Mouse (Mus musculus) cerebellum, adult 8-10 months (tissue): ENCODE measurements around the gene Klk1b5.

Experiments used
- DNase-seq: peaks from one replicate; pipeline ENCODE4 v3.0.0; 2022

Klk1b5 gene

GRCm38 (mm10) chr7:44254930-44255329 is 39.2 kb downstream of the Klk1b5 start:
- DNase-seq: no peak

- DNase-seq: no peak
These were observed 41.5 kb downstream of the Klk1b5 start, which contains the start of gene Acp4 for GRCm38 (mm10) chr7:44257278-44257677. Gene Acp4, minus strand, starts transcription at chr7:44257378.

GRCm38 (mm10) chr7:44260410-44260809 is 44.7 kb downstream of the Klk1b5 start:
- no peak for DNase-seq

DNA sequence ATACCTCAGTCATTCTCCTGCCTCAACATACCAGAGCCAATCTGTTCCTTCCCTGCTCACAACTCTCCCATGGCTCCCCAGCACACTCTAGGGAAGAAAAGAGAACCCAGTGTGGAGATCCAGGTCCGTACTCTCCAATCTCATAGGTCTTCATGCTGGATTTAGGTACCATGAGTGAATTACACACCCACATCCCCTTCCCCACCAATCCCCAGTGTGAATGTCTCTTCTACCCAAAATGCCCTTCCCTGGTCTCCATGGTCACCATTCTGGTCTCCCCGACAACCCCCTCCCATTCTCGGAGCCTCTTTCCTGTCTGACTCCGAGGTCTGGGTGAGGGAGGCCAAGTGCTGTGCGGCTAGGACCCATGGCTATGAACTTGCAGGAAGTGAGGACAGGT is 45.4 kb downstream of the Klk1b5 start, which contains the start of gene Gm15517:
TSS of gene Gm15517 (plus strand) at position 301 of the 400 bp plus-strand sequence.
- DNase-seq: no peak

DNA sequence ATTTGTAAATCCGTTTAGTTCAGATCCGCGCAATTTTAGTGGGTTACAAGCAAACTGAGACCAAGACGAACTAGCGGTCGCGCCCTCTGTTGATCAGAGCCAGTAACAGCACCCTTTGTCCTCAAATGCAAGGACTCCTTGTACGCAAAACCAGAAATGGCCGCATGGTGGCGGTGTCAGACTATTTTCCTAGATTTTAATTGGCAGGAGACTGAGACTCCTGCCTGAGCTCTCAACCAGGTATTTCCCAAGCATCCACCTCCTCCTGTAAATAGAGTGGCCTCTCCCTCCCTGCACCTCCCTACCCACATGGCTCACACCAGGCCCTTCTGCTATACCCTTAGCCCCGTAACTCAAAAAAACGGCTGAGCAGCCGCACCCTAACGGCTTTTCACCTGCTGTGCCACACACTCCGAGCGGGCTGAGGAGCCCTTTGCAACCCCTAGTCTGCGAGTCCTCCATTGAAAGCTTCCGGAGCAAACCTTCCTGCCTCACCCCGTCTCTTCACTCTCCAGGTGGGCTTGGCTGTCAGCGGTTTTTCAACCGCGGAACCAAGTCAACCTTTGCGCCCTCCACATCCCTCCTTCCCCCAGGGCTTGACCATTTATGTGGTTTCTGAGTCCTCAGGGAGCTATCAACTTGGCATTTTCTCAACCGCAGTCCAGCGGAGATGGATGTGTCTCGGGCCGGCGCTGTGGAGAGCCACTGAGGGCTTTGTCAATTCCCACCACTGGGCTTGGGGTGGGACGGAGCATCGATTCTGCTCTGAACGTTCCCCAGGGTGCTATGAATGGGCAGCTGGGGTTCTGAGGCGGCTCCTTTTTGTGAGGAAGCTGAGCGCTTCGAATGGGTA is 47.3 kb downstream of the Klk1b5 start:
- peak; percentile 99 for DNase-seq

DNA sequence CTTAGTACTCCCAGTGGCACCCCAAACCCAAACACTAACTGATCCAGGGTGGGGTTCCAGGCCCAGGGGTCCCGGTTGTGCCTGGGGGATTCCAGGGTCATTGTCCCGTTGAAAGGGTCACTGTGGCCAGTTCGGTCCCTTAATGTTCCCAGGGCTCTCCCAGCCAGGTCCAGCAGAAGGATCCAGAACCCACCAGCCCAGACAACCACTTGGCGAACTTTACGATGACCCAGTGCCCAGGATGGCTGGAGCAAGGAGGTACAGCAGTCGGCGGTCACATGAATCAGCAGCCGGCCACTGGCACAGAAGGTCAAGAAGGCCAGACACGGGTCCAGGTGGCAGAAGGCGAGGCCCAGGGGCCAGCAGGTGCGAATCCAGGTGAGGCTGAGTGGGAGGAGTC is 52.4 kb downstream of the Klk1b5 start:
- DNase-seq: no peak

GRCm38 (mm10) chr7:44269397-44269796 is 53.7 kb downstream of the Klk1b5 start:
- no peak for DNase-seq
